Mouse (Mus musculus) kidney, postnatal 36 days (tissue): ENCODE data around the gene Gm13279.
"Not testable (repeated sequence)": the region's sequence is repeated elsewhere in the genome, so short reads cannot be mapped to it uniquely, and the experiment has no call there.

ENCODE experiments used
- DNase-seq, 2 experiments: peaks; one replicate each; pipeline ENCODE4 v3.0.0; 2021 to 2022; ENCODE audit warnings: mixed read lengths in 2 of 2

Gm13279 gene

DNA sequence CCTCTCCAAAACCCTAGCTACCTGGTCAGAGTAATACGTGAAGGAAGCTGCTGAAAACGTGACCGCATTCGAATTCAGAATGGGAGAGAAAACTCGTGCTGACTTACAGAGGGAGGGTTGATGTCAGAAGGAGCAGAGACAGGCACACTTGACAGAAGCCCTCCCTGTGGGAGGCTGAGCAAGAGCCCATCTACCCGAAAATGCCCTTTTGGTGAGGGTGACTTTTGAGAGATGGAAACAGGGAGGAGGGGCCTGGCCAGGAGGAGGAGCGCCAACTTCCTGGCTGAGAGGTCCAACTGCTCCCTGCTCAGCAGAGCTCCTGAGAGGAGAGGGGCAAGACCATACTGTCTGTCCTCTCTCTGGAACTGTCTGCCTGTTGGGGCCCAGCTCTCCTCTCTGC is 2.2 kb downstream of the Gm13279 start, which contains the start of gene Gm13285:
Gene Gm13285, plus strand, starts transcription at position 301 of the 400 bp plus-strand sequence.
- DNase-seq = not testable (repeated sequence)

DNA sequence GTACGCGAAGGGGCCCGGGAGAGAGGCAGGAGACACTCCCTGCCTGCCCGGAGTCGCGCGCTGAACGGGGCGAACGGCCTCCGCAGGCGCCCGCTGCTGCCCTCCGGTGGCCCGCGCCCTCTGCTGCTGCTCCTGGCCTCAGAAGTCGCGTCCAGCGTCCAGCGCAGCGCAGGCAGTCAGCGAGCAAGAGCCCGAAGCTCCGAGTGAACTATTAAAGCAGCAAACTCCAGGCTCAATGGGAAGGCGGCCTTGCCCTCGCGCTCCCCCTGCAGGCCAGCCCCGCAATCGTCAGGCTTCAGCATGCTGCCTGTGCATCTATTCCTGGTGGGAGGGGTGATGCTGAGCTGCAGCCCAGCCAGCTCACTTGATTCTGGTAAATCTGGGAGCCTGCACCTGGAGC is 5.8 kb downstream of the Gm13279 start, which contains the start of gene Gm13287:
Gene Gm13287, plus strand, starts transcription at position 301 of the 400 bp plus-strand sequence.
- DNase-seq = not testable (repeated sequence)

DNA sequence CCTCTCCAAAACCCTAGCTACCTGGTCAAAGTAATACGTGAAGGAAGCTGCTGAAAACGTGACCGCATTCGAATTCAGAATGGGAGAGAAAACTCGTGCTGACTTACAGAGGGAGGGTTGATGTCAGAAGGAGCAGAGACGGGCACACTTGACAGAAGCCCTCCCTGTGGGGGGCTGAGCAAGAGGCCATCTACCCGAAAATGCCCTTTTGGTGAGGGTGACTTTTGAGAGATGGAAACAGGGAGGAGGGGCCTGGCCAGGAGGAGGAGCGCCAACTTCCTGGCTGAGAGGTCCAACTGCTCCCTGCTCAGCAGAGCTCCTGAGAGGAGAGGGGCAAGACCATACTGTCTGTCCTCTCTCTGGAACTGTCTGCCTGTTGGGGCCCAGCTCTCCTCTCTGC is 8.0 kb downstream of the Gm13279 start, which contains the start of gene Gm13288:
Gene Gm13288, plus strand, starts transcription at position 301 of the 400 bp plus-strand sequence.
- DNase-seq = not testable (repeated sequence)

DNA sequence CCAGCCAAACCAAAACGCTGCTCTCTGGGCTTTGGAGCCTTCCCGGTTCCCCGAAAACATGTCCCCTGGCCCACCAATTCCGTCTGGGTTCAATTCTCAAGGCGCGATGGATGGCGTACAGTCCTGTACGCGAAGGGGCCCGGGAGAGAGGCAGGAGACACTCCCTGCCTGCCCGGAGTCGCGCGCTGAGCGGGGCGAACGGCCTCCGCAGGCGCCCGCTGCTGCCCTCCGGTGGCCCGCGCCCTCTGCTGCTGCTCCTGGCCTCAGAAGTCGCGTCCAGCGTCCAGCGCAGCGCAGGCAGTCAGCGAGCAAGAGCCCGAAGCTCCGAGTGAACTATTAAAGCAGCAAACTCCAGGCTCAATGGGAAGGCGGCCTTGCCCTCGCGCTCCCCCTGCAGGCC is 8.6 kb downstream of the Gm13279 start:
- peak; percentile 32 to 53 for DNase-seq

DNA sequence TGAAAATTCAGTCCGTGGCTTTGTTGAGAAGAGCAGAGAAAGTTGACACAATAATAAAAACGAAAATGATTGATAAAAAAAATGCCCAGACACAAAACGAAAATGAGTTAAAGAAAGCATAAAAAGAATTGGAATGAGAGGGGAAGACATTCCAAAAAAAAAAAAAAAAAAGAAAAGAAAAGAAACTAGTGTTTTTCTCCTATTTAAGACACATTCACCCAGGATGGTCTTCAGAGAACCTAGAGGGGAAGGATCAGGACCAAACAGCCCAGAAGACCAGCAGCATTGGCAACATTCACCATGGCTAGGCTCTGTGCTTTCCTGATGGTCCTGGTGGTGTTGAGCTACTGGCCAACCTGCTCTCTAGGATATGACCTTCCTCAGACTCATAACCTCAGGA is 18.7 kb downstream of the Gm13279 start, which contains the start of gene Ifna7:
Gene Ifna7, plus strand, starts transcription at position 301 of the 400 bp plus-strand sequence.
- no peak for DNase-seq

DNA sequence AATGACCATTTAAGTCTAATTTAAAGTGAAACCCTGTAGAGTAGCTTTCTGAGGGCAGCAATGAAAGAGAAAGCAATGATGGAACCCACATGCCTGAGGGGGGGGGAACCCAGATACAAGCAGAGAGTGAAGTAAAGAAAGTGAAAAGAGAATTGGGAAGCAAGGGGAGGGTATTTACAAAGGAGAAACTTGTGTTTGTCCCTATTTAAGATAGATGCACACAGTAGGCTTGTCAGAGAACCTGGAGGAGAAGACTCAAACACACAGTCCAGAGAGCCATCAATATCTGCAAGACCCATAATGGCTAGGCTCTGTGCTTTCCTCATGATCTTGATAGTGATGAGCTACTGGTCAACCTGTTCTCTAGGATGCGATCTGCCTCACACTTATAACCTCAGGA is 22.5 kb downstream of the Gm13279 start, which contains the start of gene Ifna11:
Gene Ifna11, plus strand, starts transcription at position 301 of the 400 bp plus-strand sequence.
- no peak for DNase-seq

DNA sequence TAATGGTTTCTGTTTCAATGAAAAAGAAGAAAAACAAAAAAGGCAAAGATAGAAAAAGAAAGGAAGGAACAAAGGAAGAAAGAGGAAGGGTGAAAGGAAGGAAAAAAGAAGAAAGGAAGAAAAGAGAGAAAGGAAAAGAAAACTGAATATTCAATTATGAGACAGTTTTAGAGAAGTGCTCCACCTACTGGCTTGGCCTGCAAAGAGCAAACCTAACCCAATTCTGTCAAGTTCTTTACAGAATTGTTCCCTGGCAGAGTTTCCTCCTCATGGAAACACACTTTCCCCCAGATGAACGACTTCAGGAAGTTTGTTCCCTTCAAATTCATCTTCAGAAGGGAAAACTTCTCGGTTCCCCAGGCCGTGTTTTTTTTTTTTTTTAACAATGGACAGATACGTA is 25.8 kb downstream of the Gm13279 start:
- peak in 1 of 2 experiments; percentile 50 for DNase-seq

DNA sequence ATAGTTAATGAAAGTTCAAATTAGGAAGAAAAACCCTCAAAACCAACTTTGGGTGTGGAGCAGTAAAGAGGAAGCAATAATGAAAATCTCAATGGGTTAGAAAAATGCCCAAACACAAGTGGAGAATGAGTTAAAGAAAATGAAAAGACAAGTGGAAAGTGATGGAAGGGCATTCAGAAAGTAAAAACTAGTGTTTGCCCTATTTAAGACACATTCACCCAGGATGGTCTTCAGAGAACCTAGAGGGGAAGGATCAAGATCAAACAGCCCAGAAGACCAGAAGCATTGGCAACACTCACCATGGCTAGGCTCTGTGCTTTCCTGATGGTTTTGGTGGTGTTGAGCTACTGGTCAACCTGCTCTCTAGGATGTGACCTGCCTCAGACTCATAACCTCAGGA is 29.9 kb downstream of the Gm13279 start, which contains the start of gene Ifna6:
Gene Ifna6, plus strand, starts transcription at position 301 of the 400 bp plus-strand sequence.
- not testable (repeated sequence) for DNase-seq

DNA sequence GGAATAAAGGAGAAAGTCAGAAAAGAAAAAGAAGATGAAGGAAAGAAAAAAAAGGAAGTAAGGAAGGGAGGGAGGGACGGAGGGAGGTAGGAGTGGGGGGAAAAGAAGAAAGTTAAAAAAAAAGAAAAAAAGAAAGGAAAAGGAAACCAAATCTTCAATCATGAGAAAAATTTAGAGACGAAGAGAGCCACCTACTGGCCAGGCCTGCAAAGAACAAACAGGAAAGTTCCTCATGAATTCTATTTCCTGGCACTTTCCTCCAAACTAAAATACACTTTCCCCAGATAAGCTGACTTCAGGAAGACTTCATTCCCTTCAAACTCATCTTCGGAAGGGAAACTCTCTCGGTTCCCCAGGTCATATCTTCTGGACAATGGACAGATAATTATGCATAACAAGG is 33.3 kb downstream of the Gm13279 start:
- DNase-seq = peak; percentile 7 to 66

DNA sequence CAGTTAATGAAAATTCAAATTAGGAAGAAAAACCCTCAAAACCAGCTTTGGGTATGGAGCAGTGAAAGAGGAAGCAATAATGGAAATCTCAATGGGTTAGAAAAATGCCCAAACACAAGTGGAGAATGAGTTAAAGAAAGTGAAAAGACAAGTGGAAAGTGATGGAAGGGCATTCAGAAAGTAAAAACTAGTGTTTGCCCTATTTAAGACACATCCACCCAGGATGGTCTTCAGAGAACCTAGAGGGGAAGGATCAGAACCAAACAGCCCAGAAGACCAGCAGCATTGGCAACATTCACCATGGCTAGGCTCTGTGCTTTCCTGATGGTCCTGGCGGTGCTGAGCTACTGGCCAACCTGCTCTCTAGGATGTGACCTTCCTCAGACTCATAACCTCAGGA is 38.0 kb downstream of the Gm13279 start, which contains the start of gene Ifna5:
Gene Ifna5, plus strand, starts transcription at position 301 of the 400 bp plus-strand sequence.
- DNase-seq = not testable (repeated sequence)

DNA sequence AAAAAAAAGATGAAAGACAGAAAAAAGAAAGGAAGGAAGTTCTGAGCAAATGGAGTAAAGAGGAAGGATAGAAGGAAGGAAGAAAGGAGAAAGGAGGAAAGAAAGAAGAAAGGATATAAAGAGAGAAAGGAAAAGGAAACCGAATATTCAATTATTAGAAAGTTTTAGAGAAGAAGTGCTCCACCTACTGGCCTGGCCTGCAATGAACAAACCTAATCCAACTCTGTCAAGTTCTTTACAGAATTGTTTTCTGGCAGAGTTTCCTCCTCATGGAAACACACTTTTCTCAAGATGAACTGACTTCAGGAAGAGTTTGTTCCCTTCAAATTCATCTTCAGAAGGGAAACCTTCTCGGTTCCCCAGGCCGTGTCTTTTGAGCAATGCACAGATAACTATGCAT is 41.6 kb downstream of the Gm13279 start:
- peak in 1 of 2 experiments; percentile 58 for DNase-seq

DNA sequence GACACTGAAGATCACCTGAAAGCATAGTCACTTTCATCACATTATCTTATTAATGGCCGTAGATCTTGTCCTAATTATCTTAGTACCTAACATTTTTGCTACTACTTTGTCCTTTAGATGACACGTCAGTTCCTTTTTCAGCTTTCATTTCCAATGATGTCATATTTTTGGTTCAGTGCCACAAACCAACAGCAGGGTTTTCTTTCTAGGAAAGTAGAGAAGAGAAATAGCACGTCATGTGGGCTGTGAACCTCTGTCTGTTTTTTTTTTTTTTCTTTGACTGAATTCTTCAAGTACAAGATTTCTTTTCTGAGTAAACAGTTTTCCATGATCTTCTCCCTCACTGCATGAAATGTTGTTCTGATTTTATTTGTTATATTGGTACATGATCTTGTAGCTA is 42.9 kb downstream of the Gm13279 start:
- DNase-seq = no peak

DNA sequence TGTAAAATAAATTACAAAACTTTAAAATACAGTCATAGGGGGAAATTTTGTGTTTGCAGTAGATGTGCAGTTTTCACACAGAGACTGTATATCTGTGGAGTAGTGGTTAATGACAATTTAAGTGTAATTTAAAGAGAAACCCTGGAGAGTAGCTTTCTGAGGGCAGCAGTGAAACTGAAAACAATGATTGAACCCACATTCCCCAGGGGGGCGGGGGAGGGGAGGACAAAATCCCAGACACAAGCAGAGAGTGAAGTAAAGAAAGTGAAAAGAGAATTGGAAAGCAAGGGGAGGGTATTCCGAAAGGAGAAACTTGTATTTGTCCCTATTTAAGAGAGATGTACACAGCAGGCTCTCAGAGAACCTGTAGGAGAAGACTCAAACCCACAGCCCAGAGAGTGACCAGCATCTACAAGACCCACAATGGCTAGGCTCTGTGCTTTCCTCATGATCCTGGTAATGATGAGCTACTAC is 44.3 kb downstream of the Gm13279 start, which contains the start of gene Ifna4:
Gene Ifna4, plus strand, starts transcription at position 424 of the 474 bp plus-strand sequence.
- DNase-seq = no peak

DNA sequence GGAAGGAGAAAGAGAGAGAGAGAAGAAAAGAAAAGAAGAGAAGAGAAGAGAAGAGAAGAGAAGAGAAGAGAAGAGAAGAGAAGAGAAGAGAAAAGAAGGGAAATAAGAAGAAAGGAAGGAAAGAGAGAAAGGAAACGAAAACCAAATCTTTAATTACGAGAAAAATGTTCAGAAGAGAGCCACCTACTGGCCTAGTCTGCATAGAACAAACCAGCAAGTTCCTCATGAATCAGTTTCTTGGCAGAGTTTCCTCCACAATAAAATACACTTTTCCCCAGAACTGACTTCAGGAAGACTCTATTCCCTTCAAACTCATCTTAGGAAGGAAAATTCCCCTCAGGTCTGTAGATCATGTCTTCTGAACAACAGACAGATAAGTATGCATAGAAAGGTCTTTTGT is 48.1 kb downstream of the Gm13279 start:
- no peak for DNase-seq
